Comparison of ENCODE assay signal across 29 mouse cellular contexts in the genomic region with DNA sequence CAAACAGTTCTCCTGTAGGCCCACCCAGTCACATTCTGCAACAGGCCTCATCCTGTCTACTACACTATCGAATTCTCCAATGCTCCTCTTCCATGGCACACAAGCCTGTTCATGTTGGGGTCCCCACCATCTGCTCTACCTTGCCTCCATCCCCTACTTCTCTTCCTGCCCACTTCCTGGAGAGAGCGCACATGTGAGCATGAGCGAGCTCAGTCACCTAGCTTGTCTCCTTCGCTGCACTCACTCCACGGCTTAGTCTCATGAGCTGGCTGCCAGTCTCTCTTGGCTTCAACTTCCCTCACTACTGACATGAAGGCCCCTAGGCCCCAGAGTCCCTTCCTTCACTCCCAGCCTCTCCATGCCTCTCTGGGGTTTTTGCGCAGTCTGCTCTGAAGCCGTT. TPM values are rescaled to one million over a fixed set of nuclear protein-coding genes. Genes with fewer than 3 reads are reported as not detected.
DNase-seq lines count a peak whose midpoint lies in the region; ATAC-seq and TF ChIP-seq lines count a peak whose summit lies in the region.
"Had no signal": no experiment of that assay in that cellular context is flagged by ENCODE, and none has a peak within 500 bp of the region (broad histone marks: within the 10 kb centered on the region; RNA-seq: fewer than 3 reads in every experiment).

No protein-coding gene starts in this region.

- 0 out of 2 replicates have a peak overlapping the region, but pooled peaks have one; percentile 23 for H3K9ac ChIP-seq in stomach, embryonic 16.5 days (ENCODE audit: low read length)
- no peak overlapping the region for H3K9ac ChIP-seq in stomach, postnatal 0 days (ENCODE audit: low read length)
- H3K9ac ChIP-seq: forebrain, embryonic 13.5 days; hindbrain, embryonic 12.5 days; limb, embryonic 15.5 days; liver, embryonic 13.5 days; midbrain, embryonic 13.5 days had no signal

- H3K4me1 ChIP-seq in stomach, embryonic 16.5 days (ENCODE audit: control insufficient read depth, insufficient read depth, low read length), result peaks cover 3% of the 10 kb centered on the region; the same call in 1 of the 2 replicates
- H3K4me1 ChIP-seq in stomach, postnatal 0 days (replicated peaks; ENCODE audit: control insufficient read depth, insufficient read depth), result 0 out of 2 replicates have a peak, but pooled peaks cover 3% of the 10 kb centered on the region
- H3K4me1 ChIP-seq: forebrain, embryonic 13.5 days; limb, embryonic 10.5 days; limb, embryonic 15.5 days; midbrain, embryonic 13.5 days had no signal

- no peak for TF ChIP-seq CTCF in stomach, postnatal 0 days (IDR thresholded peaks at IDR 0.05; ENCODE audit: low read depth)

- H3K9me3 ChIP-seq in stomach, embryonic 16.5 days (replicated peaks; ENCODE audit: control insufficient read depth, low read length), result no peaks in the 10 kb centered on the region
- no peaks in the 10 kb centered on the region for H3K9me3 ChIP-seq in stomach, postnatal 0 days (ENCODE audit: control insufficient read depth, low read length)
- H3K9me3 ChIP-seq: forebrain, embryonic 13.5 days; heart, embryonic 10.5 days; hindbrain, embryonic 12.5 days; limb, embryonic 10.5 days; limb, embryonic 15.5 days; liver, embryonic 13.5 days; midbrain, embryonic 13.5 days had no signal

- WGBS in stomach, embryonic 16.5 days, result 90% methylated on average over 7 of the region's 7 CpGs
- 86% methylated on average over 7 of the region's 7 CpGs for WGBS in stomach, postnatal 0 days

- H3K27me3 ChIP-seq in stomach, embryonic 16.5 days (ENCODE audit: control insufficient read depth, insufficient read depth, low read length), result no peaks in the 10 kb centered on the region
- no peaks in the 10 kb centered on the region for H3K27me3 ChIP-seq in stomach, postnatal 0 days (ENCODE audit: control insufficient read depth, insufficient read depth, low read length)
- H3K27me3 ChIP-seq: CH12.LX; forebrain, embryonic 13.5 days; hindbrain, embryonic 12.5 days; limb, embryonic 15.5 days; liver, embryonic 13.5 days; midbrain, embryonic 13.5 days had no signal

- no peak for ATAC-seq in stomach, embryonic 16.5 days (ENCODE audit: insufficient read depth, low FRiP score)
- ATAC-seq in stomach, postnatal 0 days (ENCODE audit: low FRiP score, low TSS enrichment), result no peak
- peak; percentile 10 for ATAC-seq in activated CD4-positive, CD25-positive, alpha-beta regulatory T cell, adult 4 months
- ATAC-seq: forebrain, embryonic 13.5 days; intestine, postnatal 0 days; lung, postnatal 0 days; midbrain, embryonic 13.5 days had no signal

- DNase-seq in stomach, postnatal 0 days (ENCODE audit: low spot score), result no peak
- peak; percentile 46 for DNase-seq in thymus, postnatal 14 days
- DNase-seq in urinary bladder, postnatal 10 days (ENCODE audit: low spot score), result no peak
- DNase-seq in lung, postnatal 14 days, result no peak
- DNase-seq in frontal cortex, postnatal 25 days (ENCODE audit: low spot score in 2 of 2), result no peak
- DNase-seq: adrenal gland, postnatal 10 days; cerebellum, adult 11 months; cerebellum, postnatal 10 days; gastrocnemius, postnatal 25 days; heart, adult 11 months; heart, postnatal 36 days; kidney, adult 9 months; kidney, postnatal 10 days; layer of hippocampus, postnatal 36 days; liver, embryonic 13.5 days; lung, adult 18-20 months; right cerebral cortex, adult 18-20 months had no signal

- no peak overlapping the region for H3K4me3 ChIP-seq in stomach, embryonic 16.5 days (replicated peaks; ENCODE audit: low read length)
- no peak overlapping the region for H3K4me3 ChIP-seq in stomach, postnatal 0 days (ENCODE audit: low read depth, low read length)
- H3K4me3 ChIP-seq: forebrain, embryonic 13.5 days; heart, embryonic 10.5 days; hindbrain, embryonic 12.5 days; limb, embryonic 10.5 days; limb, embryonic 15.5 days; liver, embryonic 13.5 days; midbrain, embryonic 13.5 days had no signal

- H3K27ac ChIP-seq in stomach, embryonic 16.5 days (ENCODE audit: low read length), result no peak overlapping the region
- no peak overlapping the region for H3K27ac ChIP-seq in stomach, postnatal 0 days (replicated peaks)
- H3K27ac ChIP-seq: forebrain, embryonic 13.5 days; heart, embryonic 10.5 days; hindbrain, embryonic 12.5 days; limb, embryonic 10.5 days; limb, embryonic 15.5 days; liver, embryonic 13.5 days; macrophage; midbrain, embryonic 13.5 days had no signal

- no peak overlapping the region for H3K4me2 ChIP-seq in stomach, embryonic 16.5 days (ENCODE audit: low read depth, low read length)
- no peak overlapping the region for H3K4me2 ChIP-seq in stomach, postnatal 0 days (replicated peaks; ENCODE audit: low read depth)
- H3K4me2 ChIP-seq: forebrain, embryonic 13.5 days; hindbrain, embryonic 12.5 days; limb, embryonic 15.5 days; liver, embryonic 13.5 days; midbrain, embryonic 13.5 days had no signal

- 0 out of 2 replicates have a peak, but pooled peaks cover 2% of the 10 kb centered on the region for H3K36me3 ChIP-seq in stomach, embryonic 16.5 days (ENCODE audit: control insufficient read depth, insufficient read depth, low read length)
- H3K36me3 ChIP-seq in stomach, postnatal 0 days (ENCODE audit: control insufficient read depth, insufficient read depth, low read length), result peaks cover 6% of the 10 kb centered on the region; the same call in 1 of the 2 replicates
- H3K36me3 ChIP-seq: limb, embryonic 10.5 days; liver, embryonic 13.5 days had no signal

- no peak for TF ChIP-seq EP300 in stomach, postnatal 0 days (optimal IDR thresholded peaks at IDR 0.05)

RNA-seq across cellular contexts. Expression of gene Rcan3, which starts 7.1 kb away (rescaled TPM):
- 15.0 and 18.0 TPM in 2 replicates for polyA plus RNA-seq in stomach, embryonic 16.5 days (2015; fragmentation: Nextera tagmentation; extraction: Ambion mirVana)
- polyA plus RNA-seq in stomach, postnatal 0 days (2015; fragmentation: Nextera tagmentation; extraction: Ambion mirVana), result 15.7 and 15.8 TPM in 2 replicates
- 10 to 100 TPM; 14.6 to 23.0 TPM for polyA plus RNA-seq in activated CD4-positive, CD25-positive, alpha-beta regulatory T cell, adult 4 months (2017; shearing (Covaris generic))

RNA-seq across cellular contexts. Expression of gene Ncmap, which starts 28.6 kb away (rescaled TPM):
- polyA plus RNA-seq in stomach, embryonic 16.5 days (2015; fragmentation: Nextera tagmentation; extraction: Ambion mirVana), result 27.4 and 36.0 TPM in 2 replicates
- 39.8 and 42.2 TPM in 2 replicates for polyA plus RNA-seq in stomach, postnatal 0 days (2015; fragmentation: Nextera tagmentation; extraction: Ambion mirVana)
- polyA plus RNA-seq in activated CD4-positive, CD25-positive, alpha-beta regulatory T cell, adult 4 months (2017; shearing (Covaris generic)), result 10 to 100 TPM; 22.3 to 52.3 TPM
- polyA plus RNA-seq: macrophage had no signal
